Mouse (Mus musculus): ENCODE data around the gene Tshz2.

Tshz2 gene

GRCm38 (mm10) chr2:169997276-169998049 is 364.6 kb downstream of the Tshz2 start:
- no peak for DNase-seq (ENCODE audit: extremely low read depth, low read depth, low spot score)

DNA sequence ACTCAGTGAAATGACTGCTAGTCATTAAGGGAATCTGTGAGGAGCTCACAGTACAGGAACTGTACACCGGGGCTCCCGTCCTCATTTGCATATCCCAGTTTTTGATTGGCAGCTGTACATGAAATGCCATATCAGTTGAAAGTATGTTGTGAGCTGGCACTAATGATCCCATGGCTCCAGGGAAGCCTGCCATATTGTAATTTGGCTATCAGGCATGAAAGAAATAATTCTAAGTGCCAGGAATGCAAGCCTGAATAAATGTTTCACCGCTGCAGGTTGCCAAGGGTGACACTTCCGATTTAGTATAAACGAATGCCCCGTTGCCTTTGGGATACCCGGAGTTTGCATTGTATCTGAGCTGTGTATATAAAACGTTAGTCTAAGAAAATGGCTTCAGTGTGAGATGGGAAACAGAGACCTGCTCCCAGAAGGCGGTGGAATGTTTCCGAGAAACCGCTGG is 366.1 kb downstream of the Tshz2 start:
- DNase-seq (ENCODE audit: extremely low read depth, low read depth, low spot score): no peak

DNA sequence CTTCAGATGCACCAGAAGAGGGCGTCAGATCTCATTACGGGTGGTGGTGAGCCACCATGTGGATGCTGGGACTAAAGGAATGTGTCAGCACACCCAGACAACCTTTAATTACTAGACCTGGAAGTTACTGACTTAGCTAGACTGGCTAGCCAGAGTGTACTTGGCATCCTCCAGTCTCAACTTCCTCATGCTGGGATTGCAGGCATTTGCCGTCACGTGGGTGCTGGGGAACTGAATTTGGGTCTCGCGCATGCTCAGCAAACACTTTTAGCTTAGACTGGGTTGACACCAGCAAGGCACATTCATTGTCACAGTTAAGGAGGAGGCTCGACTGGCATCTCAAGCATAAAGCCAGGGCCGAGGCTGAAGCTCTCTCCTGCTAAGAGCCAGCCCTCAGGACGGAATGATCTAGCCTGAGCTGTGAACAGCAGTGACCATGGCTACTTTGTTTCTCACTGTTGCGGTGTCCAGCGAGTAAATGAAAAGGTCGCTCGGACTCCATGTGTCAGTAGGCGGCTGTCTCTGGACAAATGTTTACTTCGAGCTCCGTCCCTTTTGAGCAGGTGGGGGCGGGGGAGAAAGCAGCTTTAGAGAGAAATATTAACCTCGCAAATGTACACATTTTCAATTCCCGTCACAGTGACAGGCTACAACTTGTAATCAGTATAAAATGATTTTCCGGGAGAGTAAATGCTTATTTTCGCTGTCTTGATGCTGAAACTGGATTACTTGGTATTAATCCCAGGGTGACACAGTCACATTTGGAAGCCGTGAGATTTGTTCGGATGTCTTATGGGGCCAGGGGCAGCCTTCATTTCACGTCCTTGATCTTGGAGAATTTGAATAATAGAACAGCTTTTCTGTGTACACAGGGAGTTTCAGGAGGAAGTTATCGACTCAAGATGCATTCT is 370.0 kb downstream of the Tshz2 start:
- no peak for DNase-seq (ENCODE audit: extremely low read depth, low read depth, low spot score)

DNA sequence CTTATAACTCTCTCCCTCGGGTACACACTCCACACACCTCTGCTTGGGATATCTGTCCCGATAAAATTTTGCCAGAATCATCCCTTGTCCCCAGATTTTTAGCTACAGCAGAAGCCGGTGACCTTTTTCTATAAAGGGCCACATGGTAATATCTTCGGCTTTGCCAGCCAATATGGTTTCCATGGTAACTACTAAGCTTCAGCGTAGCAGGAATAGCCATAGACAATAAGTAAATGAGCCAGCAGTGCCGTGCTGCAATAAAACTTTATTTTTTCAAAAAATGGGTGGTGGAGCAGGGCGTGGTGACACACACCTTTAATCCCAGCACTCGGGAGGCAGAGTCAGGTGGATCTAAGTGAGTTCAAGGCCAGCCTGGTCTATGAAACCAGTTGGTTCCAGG is 370.9 kb downstream of the Tshz2 start:
- no peak for DNase-seq (ENCODE audit: extremely low read depth, low read depth, low spot score)

GRCm38 (mm10) chr2:170006829-170007228 is 374.0 kb downstream of the Tshz2 start:
- no peak for DNase-seq (ENCODE audit: extremely low read depth, low read depth, low spot score)

DNA sequence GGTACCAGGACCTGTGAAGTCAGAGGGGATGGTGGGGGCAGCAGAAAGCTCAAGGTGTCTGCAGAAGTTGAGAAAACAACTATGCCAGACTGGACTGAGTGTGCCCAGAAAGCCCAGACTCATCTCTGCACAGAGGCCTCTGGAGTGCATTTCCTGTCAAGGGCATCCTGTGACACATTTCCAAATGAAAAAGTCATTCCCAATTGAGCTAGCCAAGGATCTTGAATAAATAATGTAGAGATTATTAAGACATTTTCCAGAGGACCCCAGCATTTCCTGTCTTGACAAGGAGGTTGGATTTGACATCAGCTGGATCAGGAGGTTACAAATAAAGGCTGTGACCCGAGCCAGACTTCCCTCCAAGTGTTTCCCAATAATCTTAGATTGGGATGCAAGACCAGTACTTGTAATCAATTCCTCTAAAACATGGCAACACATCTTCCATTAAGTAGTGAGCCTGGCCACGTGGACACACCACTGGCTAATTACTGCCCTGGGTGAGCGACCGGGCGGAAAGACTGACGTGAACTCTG is 374.7 kb downstream of the Tshz2 start:
- no peak for DNase-seq (ENCODE audit: extremely low read depth, low read depth, low spot score)

DNA sequence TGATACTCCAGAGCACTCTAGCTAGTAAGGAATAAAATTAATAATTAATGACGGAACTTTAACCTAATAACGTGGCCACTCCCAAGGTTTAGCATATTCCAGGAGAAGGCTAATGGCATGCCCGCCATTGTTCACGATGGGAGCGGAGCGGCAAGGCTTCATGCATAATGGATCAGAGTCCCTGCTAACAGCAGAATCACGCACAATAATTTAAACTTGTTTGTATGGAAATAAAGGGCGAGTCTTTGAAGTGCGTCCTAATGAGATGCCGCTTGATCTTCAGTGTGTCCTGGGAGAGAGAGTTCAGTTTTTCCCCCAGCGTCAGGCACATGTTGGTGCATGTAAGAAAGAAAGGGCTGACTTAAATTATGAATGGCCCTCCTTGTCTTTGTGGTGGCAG is 376.9 kb downstream of the Tshz2 start:
- no peak for DNase-seq (ENCODE audit: extremely low read depth, low read depth, low spot score)

DNA sequence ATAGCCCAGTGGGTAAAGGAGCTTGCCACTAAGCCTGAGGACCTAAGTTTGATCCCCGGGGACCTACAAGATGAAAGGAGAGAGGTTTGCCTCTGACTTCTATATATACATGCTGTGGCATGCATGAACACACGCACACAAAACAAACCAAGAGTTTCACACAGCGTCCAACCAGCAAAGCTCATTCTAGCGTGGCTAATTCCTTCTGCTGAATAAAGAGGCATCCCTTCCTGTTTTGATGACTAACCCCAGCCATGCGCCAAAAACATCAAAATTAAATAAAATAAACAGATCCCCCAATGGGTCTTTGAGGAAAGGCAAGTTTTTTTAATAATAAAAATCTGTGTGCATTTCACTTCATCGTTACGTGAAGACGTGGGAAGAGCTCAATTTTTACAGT is 379.0 kb downstream of the Tshz2 start:
- no peak for DNase-seq (ENCODE audit: extremely low read depth, low read depth, low spot score)

GRCm38 (mm10) chr2:170017302-170017701 is 384.5 kb downstream of the Tshz2 start:
- DNase-seq (ENCODE audit: extremely low read depth, low read depth, low spot score): no peak

DNA sequence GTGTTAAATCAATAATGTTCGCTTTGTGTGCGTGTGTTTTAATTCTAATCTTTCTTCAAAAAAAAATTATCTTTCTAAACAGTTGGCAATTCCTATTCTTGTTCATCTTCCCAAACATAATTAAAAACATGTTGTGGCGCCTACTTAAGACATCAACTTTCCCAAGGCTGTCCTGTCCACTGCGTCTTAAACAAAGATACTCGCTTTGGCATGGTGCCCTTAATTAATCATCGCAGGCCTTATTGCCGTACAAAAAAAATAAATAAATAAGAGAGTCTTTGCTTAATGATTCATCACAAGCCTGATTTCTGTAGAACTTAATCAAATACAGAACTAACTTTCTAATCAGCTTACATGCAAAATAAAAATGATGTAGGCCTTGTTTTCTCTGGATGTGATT is 385.1 kb downstream of the Tshz2 start:
- DNase-seq (ENCODE audit: extremely low read depth, low read depth, low spot score): no peak

DNA sequence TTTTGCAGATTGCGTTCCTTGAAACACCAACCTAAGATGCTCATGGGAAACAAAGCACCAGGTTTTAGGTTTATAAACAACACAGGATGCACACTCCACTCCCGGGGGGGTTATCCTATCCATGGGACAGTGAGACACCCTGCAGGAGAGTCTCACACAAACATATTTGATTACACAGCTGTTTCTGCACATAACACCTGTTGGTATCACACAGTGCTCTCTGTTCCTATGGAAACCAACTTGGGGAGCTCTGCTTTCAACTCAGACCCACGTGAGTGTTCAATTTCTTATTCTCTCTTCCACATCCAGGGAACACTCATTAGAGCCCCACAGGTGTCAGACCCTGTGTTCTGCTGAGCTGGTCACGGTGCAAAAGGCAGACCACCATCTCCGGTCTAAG is 390.1 kb downstream of the Tshz2 start:
- DNase-seq (ENCODE audit: extremely low read depth, low read depth, low spot score): no peak

DNA sequence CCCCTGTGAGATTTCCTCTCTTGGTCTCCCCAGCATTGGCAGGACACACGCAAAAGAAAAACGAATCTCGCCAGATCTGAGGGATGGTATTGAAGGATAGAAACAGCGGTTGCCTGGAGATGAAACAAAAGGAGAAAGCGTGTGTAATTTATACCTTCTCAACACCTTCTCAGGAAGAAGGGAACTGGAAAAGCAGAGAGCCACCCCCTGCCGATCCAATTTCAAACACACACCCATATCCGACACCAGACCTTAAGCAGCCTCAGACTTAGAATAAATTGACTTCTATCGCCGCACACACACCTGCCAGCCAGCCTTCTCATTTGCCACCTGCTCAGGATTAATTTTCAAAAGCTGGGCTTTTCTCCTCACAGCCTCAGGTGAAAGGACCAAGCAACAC is 390.9 kb downstream of the Tshz2 start:
- no peak for DNase-seq (ENCODE audit: extremely low read depth, low read depth, low spot score)

DNA sequence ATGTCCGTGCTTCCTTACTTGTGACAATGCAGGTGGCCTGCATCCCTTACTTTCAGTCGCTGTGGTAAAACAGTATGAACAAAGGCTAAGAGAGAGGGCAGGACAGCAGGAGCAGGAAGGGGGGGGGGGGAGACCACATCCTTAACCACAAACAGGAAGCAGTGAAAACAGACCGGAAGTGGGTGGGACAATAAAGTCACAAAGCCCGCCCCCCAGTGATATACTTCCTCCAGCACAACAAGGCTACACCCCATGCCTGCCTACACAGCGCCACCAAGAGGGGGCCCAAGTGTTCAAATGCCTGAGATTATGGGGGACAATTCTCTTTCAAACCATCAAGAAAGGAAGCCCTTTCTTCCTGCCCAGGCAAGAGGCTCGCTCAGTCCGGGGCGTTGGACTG is 392.1 kb downstream of the Tshz2 start:
- no peak for DNase-seq (ENCODE audit: extremely low read depth, low read depth, low spot score)

GRCm38 (mm10) chr2:170025896-170026295 is 393.1 kb downstream of the Tshz2 start:
- DNase-seq (ENCODE audit: extremely low read depth, low read depth, low spot score): no peak

GRCm38 (mm10) chr2:170027837-170028236 is 395.0 kb downstream of the Tshz2 start:
- no peak for DNase-seq (ENCODE audit: extremely low read depth, low read depth, low spot score)

DNA sequence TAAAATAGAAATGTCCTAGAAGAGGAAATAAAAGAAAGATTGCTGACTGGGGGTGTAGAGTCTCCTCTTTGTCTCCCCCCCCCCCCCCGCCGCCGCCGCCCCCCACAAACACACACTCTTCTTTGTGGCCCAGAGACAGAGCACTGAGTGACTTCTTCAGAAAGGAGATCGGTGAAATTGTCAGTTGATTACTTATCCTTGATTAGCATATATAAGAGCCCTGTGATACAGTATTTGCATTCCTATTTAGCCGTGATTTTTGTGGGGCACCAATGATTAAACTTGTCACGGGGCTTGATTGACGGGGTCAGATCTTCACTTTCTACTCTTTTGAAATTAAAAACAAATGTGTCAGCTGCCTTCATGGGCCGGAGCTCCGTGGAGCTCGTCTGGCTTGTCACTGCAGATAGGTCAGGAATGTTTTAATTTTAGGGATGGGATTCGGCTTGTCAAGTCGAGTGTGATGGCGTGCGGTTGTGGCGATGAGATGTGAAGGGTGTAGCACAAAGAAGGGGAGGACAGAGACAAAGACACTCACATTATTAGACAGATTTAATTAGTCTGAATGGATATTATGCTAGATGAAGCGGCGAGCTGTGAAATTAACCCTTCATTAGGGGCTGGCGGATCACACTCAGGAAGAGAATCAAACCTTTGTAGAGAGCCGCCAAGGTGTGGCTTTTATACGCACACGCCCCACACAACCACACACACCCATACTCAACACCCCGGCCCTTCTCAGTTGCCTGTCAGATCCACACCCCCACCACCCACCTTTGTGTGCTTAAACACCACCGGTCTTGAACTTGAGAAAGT is 395.9 kb downstream of the Tshz2 start:
- DNase-seq (ENCODE audit: extremely low read depth, low read depth, low spot score): no peak

GRCm38 (mm10) chr2:170029304-170029856 is 396.6 kb downstream of the Tshz2 start:
- no peak for DNase-seq (ENCODE audit: extremely low read depth, low read depth, low spot score)

GRCm38 (mm10) chr2:170031226-170031625 is 398.4 kb downstream of the Tshz2 start:
- no peak for DNase-seq (ENCODE audit: extremely low read depth, low read depth, low spot score)

DNA sequence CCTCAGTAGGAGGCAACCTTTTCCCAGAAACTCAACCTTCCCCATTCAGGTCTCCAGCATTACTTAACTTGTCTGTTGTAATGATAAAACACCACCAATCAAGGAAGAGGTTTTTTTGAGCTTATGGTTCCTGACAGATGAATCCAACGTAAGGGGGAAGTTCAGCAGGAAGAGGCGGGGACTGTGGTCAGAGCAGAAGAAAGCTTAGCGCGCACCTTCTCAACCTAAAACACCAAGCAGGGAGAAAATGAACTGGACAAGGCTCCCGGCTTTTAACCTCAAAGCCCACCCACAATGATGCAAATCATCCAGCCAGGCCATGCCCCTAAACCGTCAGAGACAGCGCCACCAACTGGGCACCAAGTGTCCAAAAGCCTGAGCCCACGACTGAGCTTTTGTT is 399.1 kb downstream of the Tshz2 start:
- no peak for DNase-seq (ENCODE audit: extremely low read depth, low read depth, low spot score)

DNA sequence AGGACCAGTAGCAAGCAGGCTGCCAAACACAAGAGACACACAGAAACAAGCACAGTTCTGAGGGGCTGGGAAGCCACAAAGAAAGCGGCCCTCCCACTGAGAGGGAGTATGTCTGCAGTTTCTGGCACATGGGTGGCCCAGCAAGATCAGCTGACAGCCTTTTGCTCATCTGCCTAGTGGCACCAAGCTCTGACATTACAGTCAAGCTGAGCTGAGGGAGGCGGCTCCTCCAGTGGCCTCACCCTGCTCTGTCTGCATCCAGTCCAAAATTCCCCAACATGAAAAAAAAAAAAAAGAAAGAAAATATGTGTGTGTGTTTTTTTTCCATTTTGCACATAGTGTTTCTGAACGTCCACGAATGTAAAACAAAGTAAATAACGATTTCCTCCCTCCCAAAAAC is 400.4 kb downstream of the Tshz2 start:
- DNase-seq (ENCODE audit: extremely low read depth, low read depth, low spot score): no peak

GRCm38 (mm10) chr2:170034794-170035193 is 402.0 kb downstream of the Tshz2 start:
- DNase-seq (ENCODE audit: extremely low read depth, low read depth, low spot score): no peak
